Mouse (Mus musculus): ENCODE results near the gene Fam118a.
"Not testable (repeated sequence)": the region's sequence is repeated elsewhere in the genome, so short reads cannot be mapped to it uniquely, and the experiment has no call there.

The Fam118a gene

GRCm38 (mm10) chr15:85012662-85013054 is 16.1 kb upstream of the Fam118a start:
- no peak for DNase-seq (ENCODE audit: low read depth, low spot score)

GRCm38 (mm10) chr15:85015771-85016170 is 13.0 kb upstream of the Fam118a start:
- no peak for DNase-seq (ENCODE audit: low read depth, low spot score)

GRCm38 (mm10) chr15:85016951-85017664 is 11.6 kb upstream of the Fam118a start, which contains the start of gene Upk3a:
TSS of gene Upk3a (plus strand) at chr15:85017141.
- DNase-seq (ENCODE audit: low read depth, low spot score) = no peak

GRCm38 (mm10) chr15:85022211-85022610 is 6.5 kb upstream of the Fam118a start:
- no peak for DNase-seq (ENCODE audit: low read depth, low spot score)

DNA sequence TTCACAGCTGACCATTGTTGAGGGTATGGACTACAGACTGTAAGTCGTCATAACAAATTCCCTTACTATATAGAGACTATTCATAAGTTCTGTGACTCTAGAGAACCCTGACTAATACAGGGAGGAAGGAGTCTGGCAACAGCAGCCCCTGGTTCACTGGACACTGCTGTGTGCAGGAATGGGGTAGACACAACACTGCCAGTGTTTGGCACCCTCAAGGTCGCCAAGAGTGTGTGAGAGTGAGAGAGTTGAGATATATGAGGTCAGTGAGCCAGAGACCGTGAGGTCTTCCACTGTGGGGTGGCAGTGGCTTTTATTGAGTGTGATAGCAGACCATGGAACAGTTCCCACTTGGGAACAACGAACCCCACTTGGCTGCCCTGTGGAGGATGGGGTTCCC is 2.6 kb upstream of the Fam118a start:
- DNase-seq (ENCODE audit: low read depth, low spot score) = no peak

- DNase-seq (ENCODE audit: low read depth, low spot score) = no peak
These were observed 1.0 kb upstream of the Fam118a start for GRCm38 (mm10) chr15:85027740-85028139.

DNA sequence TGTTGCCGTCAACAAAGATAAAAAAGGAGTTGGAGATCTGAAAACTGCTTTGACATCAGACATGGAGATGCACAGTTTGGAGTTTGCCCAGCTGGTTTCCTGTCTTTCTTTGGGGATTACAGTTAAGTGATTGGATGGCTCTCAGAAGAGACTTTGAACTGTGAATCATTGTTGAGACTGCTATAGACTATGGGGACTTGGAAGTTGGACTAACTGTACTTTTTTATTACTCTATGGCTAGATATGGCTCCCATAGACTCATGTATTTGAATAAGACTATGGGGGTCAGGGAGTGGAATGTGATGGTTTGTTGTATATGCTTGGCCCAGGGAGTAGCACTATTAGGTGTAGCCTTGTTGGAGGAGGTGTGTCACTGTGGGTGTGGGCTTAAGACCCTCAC is 1.9 kb downstream of the Fam118a start:
- not testable (repeated sequence) for DNase-seq (ENCODE audit: low read depth, low spot score)

DNA sequence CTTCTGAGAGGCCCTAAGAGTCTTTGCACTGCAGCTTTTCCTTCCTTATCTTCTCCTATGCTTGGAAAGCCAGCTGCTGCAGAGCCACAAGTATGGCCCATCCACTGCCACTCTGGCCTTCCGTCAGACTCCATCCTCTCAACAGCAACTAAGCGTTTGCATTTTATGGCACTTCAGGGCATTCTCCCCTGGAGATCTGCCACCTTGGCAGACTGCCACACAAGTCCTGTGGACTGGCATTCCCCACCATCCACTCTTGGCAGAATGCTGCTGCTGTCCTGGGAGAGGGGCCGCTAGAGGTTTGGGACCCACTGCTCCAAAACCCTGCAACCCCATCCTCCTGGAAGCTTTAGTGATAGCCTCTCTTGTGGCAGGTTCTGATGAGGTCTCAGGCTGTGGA is 3.1 kb downstream of the Fam118a start:
- no peak for DNase-seq (ENCODE audit: low read depth, low spot score)

- not testable (repeated sequence) for DNase-seq (ENCODE audit: low read depth, low spot score)
These were observed 5.2 kb downstream of the Fam118a start for GRCm38 (mm10) chr15:85033916-85034315.

DNA sequence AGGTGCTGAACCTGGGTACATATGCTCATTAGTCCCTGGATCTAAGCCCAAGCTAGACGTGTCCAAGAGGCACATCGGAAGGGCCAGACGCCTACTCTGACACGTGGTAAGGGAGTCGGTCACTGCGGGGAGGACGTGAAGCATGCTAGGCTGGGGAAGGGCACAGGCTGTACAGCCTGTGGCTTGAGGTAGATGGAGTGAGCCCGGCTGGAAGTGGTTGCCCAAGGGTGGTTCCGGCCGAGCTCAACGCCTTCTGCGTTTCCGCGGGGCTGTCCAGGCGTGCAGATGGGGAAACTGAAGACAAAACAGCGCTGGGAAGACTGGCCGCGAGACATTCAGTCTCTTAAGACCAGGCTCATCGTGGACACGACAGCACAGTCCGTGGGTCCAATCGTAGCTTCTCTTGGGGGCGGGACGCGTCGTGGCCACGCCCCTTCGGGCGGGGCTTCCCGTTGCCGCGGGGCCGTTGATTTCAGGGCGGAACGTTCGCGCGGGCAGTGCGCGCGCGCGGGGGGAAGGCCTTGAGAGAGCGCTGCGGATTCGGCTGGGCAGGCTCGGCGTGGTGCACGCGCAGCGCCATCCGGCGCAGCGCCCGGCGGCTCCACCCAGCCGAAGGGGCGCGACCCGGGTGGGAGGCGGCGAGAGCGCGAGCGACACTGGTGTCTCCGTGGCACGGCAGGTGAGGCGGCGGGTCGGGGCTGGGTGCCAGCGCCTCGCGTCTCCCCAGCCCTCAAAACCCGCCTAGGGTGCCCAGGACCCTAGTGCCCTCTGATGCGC is 8.0 kb downstream of the Fam118a start:
- DNase-seq (ENCODE audit: low read depth, low spot score) = peak; percentile 95

DNA sequence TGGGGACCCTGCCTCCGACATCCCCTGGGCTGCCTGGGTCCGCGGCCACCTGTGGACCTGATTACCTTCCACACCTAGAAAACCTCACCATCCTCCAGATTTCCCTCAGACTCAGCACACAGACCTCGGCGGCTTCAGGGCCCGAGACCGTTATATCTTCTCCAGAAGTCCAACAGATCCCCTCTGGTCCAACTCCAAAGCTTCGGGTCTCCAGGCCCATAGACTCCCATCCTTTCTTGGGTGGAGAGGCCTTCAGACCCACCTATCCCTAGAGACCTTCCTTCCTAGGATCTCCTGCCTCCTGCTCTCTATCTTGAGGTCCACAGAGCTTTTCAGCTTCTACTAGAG is 8.6 kb downstream of the Fam118a start:
- DNase-seq (ENCODE audit: low read depth, low spot score) = no peak

DNA sequence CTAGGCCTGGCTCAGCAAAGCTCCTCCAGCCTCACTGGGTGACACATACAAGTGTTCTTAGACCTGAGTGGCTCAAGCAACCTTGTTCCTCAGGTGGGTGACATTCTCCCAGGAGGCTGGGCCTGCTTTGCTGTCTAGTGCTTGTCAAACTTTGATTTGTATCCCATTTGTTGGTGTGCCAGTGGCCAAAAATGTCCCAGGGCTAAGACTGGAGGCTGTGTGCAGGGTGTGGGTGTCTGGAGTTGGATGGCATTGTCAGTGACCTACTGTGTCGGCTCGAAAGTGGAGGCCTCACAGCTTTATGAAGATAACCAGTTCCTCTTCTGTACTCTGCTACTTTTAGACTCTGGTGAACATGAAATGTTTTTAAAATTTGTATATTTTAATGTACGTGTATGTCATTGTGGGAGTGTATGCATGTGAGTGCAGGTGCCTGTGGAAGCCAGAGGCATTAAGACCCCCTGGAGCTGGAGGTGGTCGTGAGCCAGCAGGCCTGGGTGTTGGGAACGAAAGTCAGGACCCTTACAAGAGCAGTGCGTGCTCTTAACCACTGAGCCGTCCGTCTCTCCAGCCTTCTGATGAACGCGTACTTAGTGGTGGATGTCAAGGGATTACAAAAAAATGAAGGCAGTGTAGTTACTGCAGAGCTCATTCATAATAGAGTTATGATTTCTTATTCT is 12.9 kb downstream of the Fam118a start:
- no peak for DNase-seq (ENCODE audit: low read depth, low spot score)

DNA sequence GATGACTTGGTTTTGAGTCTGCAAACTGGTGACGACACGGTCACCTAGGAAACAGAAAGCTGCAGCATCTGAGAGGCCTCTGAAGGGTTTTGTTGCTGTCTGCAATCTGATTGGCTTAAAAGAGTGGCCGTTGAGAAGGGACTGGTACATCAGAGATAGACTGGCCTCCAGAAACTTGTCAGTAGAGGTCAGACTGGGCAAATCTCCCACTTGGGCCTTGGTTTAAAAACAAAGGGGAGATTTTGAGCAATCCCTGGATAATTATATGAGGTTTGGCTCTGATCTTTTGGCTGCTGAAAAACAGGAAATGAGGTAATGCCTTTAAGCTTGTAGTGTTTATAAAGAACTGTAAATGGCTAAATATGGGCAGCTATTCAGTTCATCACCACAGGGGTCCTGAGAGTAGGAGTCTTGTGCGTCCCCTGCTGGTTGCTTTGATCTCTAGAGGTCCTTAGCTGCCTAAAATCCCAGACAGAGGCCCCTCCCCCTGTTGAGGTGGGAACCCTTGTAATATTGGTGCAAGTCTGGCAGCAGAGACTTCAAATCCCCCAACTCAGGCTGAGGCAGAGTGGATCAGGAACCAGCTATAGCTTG is 13.7 kb downstream of the Fam118a start:
- DNase-seq (ENCODE audit: low read depth, low spot score) = peak; percentile 29

DNA sequence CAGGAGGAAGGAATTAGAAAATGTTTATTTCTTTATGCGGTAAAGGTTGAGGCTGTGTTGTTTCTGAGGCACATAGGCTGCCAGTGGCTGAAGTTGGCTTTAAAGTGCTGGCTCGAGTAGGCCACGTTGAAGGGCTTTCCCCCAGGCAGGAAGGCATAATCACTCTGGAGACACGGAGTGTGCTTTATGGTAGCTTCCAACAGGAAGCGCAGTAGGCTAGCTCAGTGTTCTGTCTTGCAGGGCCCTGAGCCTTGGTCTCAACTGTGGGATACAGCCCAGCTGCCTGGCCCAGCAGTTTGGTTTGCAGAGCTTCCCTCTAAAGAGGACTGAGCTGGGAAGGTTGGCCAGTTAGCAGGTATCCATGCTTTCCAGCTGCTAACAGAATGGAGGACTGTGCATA is 14.4 kb downstream of the Fam118a start:
- no peak for DNase-seq (ENCODE audit: low read depth, low spot score)

DNA sequence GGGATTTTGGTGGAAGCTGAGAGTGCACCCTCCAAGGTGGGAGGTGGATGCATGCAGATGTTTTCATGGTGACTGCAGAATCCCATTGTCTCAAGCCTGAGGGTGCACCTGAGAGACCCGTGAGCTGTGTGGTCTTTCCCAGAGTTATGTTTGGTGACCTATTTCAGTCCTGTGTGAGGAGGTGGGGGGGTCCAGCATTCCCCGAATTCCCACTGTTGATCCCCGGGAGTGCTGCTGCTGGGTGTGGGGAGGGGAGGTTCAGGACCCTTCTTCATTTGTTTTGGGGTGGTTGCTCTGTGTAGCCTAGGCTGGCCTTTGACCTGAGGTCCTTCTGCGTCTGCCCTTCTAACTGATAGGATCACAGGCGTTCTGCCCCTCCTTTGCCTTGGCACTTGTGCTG is 15.0 kb downstream of the Fam118a start:
- DNase-seq (ENCODE audit: low read depth, low spot score) = no peak

DNA sequence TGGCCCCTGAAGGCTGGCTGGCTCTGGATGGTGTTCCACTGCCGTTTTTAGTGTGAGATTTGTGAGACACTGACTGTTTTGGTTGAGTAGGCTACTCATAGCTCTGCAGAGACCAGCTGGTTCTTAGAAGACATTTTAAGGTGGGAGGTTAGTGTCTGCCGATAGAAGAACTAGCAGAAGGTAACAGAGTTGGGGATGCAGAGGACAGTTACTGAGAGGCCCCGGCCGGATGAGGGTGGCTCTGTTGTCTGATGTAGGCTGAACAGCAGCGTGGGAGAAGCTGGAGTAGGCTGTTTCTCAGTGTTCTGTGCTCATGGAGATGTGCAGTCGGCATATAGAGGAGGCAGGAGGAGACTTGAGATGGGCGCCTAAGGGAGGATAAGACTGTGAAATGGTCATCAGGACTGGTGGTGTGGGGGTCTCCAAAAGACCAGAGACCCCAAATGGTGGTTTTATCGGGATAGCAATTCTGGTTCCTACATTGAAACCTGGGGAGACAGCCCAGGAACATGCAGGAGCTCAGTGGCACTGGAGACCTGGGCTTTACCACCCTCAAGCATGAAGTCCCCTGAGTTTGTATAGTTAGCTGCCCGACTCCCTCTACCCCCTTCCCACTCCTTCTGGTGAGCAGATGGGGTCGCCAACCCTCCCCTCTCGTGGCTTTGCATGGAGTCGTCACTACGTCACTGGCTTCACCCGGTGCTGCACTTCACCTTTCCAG is 17.6 kb downstream of the Fam118a start:
- DNase-seq (ENCODE audit: low read depth, low spot score) = no peak

DNA sequence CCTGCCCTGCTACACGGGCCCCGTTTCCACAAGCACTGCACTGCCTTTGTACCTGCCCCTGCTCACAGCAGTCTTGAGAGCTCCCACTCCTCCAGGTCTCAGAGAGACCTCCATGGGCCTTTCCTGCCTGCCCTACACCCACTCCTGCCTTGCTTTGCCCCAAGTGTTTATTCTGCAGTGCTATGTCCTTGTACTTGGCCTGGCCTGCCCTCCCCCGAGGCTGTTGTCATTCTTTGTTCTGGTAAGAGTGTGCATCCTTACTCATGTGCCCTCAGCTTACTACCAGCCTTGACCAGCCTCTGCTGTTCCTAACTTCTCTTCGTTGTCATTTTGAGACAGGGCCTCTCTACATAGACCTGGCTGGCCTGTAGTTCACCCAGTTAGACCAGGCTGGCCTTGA is 19.1 kb downstream of the Fam118a start:
- no peak for DNase-seq (ENCODE audit: low read depth, low spot score)

GRCm38 (mm10) chr15:85049758-85050157 is 21.0 kb downstream of the Fam118a start:
- no peak for DNase-seq (ENCODE audit: low read depth, low spot score)

DNA sequence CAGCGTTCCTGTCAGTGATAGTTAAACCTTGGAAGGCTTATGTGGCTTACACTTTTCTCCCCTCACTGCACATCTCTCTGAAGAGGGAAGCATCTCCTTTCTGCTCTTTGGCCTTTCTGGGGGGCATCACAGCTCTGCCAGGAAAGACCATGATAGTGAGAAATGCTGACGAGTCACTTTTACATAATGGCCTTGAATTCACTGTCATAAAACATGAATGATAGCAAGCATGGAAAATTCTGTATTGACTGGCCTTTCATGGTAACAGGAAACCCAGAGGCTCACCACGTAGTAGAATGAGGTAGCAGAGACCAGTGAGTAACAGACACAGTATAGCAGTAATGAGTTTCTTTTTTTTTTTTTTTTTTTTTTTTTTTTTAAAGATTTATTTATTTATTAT is 25.4 kb downstream of the Fam118a start:
- DNase-seq (ENCODE audit: low read depth, low spot score) = no peak

DNA sequence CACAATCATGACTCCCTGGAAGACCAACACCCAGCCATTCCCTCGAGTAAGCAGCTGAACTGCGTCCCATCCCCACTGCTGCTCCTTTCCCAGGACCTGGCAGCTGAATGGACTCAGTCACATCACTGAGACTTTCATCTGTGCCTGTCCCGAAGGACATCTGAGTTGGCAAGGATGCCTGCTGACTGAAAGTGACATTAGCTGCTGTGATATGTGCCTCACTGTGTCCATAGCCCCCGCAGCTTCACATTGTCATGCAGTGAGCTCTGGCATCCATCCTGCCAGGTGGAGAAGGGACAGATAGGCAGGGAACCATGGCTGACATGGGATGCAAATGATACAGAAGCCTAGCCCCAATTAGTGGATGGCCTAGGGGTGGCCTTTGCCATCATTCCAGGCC is 26.4 kb downstream of the Fam118a start:
- no peak for DNase-seq (ENCODE audit: low read depth, low spot score)

DNA sequence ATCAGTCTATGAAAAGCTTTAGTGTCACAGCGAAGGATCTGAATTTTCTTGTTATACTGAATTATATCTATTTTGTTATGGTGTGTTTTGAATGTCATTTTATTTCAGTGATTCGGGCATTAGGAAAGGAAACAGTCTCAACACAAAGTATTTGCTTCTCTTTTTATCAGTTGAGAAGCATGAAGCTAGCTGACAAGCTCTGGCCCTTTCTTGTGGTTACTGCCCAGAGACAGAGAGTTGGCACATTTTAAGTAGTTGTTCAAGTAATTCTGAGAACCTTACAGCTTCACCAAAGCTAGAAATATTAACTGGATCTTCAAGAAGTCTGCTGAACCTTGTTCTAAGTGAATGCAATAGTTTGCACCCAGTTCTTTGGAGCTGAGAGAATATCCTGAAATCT is 34.7 kb downstream of the Fam118a start:
- no peak for DNase-seq (ENCODE audit: low read depth, low spot score)

- peak; percentile 48 for DNase-seq (ENCODE audit: low read depth, low spot score)
These were observed 41.8 kb downstream of the Fam118a start for GRCm38 (mm10) chr15:85070561-85070960.
